Mouse (Mus musculus) CD4-positive helper T cell, adult 2 months (primary cell): ENCODE results near the gene Mbd3l2.
"Not testable (repeated sequence)": the region's sequence is repeated elsewhere in the genome, so short reads cannot be mapped to it uniquely, and the experiment has no call there.

Experiments used
- DNase-seq: peaks from one replicate; pipeline ENCODE4 v3.0.0-alpha.2; 2012; ENCODE audit warnings: low read depth, missing footprints, low spot score

Mbd3l2 gene

DNA sequence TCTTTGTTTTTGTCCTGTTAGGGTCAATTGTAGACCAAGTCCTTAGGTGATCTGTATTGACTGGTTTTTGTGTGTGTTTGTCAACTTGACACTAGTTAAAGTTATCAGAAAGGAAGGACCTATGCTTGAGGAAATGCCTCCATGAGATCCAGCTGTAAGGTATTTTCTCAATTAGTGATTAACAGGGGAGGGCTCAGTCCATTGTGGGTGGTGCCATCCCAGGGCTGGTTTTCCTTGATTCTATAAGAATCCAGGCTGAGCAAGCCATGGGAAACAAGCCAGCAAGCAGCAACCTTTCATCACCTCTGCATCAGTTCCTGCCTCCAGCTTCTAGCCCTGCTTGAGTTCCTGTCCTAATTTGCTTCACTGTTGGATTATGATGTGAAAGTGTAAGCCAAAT lies at the start of gene Mbd3l2:
Gene Mbd3l2 (plus strand): TSS at position 301 of the 400 bp plus-strand sequence.
- no peak for DNase-seq

DNA sequence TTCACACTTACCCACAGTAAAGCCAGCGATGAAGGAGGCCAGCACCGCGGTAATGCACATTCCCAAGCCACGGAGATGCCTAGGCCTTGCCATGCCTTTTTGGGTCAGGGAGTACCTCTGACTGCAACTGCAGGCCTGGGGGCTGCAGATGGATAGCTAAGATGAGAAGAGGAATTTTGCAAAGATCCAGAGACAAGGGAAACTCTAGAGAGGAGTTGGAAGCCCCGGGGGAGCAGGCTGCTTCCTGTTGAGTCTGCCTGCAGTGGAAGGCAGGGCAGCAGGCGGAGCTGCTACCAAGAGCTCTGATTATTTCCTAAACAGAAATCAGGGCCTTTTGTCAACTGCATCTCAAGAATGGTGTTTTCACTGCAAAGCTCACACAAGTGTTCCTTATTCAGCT lies 44.7 kb upstream of the Mbd3l2 start:
- no peak for DNase-seq

DNA sequence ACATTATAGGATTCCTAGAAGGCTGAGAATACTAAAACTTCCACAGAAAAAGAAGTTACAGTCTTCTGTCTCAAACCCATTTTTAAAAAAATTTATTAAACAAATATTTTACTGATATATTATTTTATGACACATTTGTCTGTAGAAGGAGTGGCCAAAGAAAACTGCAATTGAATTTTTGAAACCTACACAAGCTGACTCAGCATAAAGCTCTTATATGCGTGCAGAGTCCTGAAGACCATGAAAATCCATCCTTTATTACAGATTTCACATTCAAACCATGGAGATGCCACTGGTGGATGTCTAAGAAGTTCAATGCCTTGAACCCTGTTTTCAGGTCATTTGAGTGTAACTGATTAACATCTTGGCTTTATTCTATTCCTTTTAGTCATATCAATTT lies 30.8 kb upstream of the Mbd3l2 start:
- no peak for DNase-seq

DNA sequence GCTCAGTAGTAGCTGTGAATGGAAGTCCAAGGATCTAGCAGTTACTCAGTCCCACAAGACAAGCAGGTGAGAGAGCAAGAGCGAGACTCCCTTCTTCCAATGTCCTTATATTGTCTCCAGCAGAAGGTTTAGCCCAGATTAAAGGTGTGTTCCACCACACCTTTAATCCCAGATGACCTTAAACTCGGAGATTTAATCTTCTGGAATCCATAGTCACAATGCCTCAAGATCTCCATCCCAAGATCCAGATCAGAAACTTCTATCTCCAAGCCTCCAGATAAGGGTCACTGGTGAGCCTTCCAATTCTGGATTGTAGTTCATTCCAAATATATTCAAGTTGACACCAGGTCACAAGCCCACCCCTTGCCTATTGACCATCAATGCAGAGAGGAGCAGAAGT lies 27.6 kb upstream of the Mbd3l2 start, which contains the start of gene Naalad2:
Gene Naalad2 (minus strand): TSS at position 101 of the 400 bp plus-strand sequence.
- DNase-seq, result not testable (repeated sequence)

DNA sequence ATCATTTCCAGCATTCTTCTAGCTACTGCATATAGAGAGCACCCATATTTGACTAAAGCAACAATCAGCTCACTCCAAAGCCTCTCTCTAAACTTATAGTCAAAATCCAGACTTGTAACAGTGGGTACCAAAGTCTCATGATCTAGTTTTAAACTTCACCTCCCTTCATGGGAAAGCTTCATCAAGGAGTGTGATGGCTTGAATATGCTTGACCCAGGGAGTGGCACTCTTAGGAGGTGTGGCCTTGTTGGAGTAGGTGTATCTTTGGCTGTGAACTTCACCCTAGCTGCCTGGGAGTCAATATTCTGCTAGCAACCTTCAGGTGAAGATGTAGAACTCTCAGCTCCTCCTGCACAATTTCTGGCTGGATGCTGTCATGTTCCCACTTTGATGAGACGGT lies 26.3 kb upstream of the Mbd3l2 start, which contains the start of gene Ubtfl1:
Gene Ubtfl1 (plus strand): TSS at position 301 of the 400 bp plus-strand sequence.
- DNase-seq, result no peak

DNA sequence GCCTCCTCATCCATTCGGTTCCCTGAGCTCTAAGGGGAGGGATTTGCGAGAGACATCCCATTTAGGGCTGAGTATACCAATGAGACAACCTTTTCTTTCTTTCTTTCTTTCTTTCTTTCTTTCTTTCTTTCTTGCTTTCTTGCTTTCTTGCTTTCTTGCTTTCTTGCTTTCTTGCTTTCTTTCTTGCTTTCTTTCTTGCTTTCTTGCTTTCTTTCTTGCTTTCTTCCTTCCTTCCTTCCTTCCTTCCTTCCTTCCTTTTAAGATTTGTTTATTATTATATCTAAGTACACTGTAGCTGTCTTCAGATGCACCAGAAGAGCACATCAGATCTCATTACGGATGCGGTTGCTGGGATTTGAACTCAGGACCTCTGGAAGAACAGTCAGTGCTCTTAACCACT lies 18.1 kb upstream of the Mbd3l2 start:
- not testable (repeated sequence) for DNase-seq

DNA sequence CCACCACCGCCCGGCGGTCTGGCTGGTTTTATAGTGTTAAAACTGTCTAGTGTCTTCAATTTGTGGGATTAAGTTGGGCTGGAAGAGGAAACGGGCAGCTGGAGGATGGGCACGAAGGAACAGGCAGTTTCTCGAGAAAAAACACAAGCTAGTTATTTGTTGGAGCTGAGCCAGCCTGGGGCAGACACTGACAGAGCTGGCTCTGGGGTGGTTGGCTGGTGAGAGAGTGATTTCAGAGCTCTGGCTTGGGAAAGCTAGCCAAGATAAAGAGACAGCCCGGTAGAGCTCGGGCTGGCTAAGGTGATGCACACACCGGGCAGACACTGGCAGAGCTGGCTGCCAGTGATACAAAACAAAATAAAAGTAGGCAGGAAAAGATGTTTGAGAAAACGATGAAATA lies 1.2 kb downstream of the Mbd3l2 start:
- no peak for DNase-seq

DNA sequence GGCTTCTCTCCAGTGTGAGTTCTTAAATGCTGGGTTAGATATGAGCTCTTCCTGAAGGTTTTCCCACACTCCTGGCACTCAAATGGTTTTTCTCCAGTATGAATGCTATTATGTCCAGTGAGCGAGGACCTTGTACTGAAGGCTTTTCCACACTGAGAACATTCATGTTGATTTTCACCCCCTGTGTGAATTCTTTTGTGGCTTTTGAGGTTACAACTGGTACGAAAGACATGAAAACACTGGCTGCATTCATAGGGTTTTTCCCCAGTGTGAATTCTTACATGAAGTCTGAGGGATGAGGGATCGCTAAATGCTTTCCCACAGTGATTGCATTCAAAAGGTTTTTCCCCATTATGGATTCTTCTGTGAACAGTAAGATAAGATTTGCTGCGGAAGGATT lies 26.1 kb downstream of the Mbd3l2 start:
- DNase-seq, result no peak

DNA sequence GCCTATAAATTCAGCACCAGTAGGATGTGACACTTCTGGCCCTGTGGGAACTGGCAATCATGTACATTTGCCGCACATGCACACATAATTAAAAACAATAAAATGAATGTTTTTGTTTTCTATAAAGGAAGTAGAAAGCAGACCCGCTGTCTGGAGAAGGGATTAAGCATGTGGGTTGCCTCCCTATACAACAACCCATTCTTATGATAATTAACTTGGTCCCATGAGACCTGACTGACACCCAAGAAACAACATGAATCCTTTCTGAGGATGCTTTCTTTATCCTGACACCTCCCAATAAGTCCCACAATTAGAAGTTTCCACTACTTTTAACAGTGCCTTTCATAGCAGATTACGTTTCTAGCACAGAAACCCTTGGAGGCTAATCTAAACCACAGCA lies 36.9 kb downstream of the Mbd3l2 start:
- DNase-seq, result no peak

DNA sequence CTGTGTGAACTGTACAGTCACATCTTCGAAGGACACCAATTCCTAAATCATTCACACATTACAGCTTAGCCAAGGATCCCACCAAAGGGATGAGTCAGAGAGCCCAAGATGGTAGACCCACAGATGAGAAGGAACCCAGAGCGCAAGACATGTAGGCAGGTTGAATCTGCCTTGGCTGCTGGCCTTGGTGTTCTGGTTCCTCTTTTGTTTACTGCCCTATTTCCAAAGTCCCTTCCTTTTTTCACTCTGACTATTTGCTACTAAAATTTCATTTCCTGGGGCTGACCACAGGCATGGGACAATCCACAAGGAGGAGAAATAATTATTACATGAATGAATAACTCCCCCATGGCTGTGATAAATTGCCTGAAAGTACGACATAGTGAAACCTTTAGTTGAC lies 37.6 kb downstream of the Mbd3l2 start:
- no peak for DNase-seq

DNA sequence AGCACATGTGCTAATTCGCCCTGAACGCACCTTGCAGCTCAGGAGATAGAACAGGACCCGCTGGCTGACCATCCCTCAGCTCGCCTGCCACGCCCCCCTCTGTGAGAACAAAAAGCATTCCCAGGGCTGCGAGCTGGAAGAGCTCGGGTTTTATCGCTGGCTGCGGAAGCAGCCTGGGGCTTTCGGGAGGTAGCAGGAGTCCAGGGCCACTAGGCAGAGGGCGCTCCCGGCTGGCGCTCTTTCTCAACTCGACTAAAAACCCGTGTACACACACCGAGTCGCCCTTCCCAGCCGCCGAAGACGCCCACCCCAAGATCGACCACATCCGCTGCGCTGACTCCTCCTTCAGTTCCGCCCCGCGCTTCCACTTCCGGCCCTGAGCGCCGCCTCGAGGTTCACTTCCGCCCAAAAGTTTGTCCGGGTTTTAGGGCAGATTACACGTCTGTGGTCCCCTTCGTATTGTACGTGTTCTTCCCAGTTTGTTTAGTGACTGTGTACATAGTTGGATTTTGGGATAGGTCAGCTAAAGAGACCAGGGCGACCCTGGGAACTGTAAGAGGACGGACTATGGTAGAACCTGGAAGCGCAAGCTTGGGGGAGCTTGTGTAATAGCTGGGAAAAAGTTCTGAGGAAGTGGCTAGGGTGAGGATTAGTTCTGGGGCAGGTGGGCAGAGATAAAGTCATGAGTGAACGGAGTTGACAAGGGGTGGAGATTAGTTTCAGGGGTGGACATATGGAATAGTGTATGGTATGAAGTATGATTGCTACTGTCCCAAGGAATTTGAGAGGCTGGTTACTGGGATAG lies 43.1 kb downstream of the Mbd3l2 start:
- DNase-seq, result peak; percentile 83

DNA sequence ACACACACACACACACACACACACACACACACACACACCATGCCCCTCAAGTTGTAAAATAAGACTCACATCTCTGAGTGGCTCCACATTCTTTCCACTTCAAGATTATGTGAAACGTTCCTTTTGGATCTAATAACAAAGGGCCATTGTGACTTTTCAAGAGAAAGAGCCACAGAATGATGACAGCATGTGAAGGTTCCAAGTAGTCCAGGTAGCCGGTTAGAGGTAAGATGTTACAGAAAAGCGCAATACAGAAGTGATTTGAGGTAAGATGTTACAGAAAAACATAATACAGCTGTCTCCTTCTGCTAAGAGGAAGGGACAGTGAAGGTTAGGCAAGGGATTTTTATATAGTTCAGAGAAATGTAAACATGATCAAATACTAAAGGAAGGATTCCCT lies 47.7 kb downstream of the Mbd3l2 start, which contains the start of the genes Zfp558 and Mbd3l1:
Gene Zfp558 (minus strand): TSS at position 101 of the 400 bp plus-strand sequence.
Gene Mbd3l1 (plus strand): TSS at position 192 of the 400 bp plus-strand sequence.
- no peak for DNase-seq
